Mouse (Mus musculus) kidney, adult 2 months (tissue): ENCODE results near the gene Cd79b. TPM values are rescaled to one million over a fixed set of nuclear protein-coding genes. Genes with fewer than 3 reads are reported as not detected.

Experiments
- DNase-seq: peaks from one replicate; pipeline ENCODE4 v3.0.0; 2021
- H3K27ac ChIP-seq: fragments of 200-500 bp; 2 replicates; pipeline ENCODE4 v1.5.1; 2012; ENCODE audit warnings: low read depth, low read length, control low read depth, inconsistent platforms; ENCODE audit not compliant: insufficient read depth
- H3K27me3 ChIP-seq: fragments of 200-500 bp; replicated peaks from 2 replicates; pipeline ENCODE4 v1.6.1; 2012; ENCODE audit warnings: mild to moderate bottlenecking, moderate library complexity, low read length, inconsistent platforms; ENCODE audit not compliant: control insufficient read depth, insufficient read depth
- H3K36me3 ChIP-seq: fragments of 200-500 bp; 2 replicates; pipeline ENCODE4 v1.6.1; 2012; ENCODE audit warnings: mild to moderate bottlenecking, moderate library complexity, low read length, inconsistent platforms; ENCODE audit not compliant: control insufficient read depth, insufficient read depth
- H3K4me1 ChIP-seq: fragments of 200-500 bp; 2 replicates; pipeline ENCODE4 v1.6.1; 2011; ENCODE audit warnings: low read length; ENCODE audit not compliant: control insufficient read depth, insufficient read depth
- H3K4me3 ChIP-seq: fragments of 200-500 bp; 2 replicates; pipeline ENCODE4 v1.5.1; 2011; ENCODE audit warnings: mild to moderate bottlenecking, low read depth, low read length, control low read depth; ENCODE audit not compliant: insufficient read depth
- CTCF ChIP-seq: fragments of 200-500 bp; conservative IDR thresholded peaks from 2 replicates; pipeline ENCODE4 v1.5.1; 2011; ENCODE audit warnings: low read depth, mild to moderate bottlenecking, control low read depth, low read length, moderate library complexity, mixed read lengths; ENCODE audit not compliant: insufficient read depth, insufficient read length
- POLR2A ChIP-seq: fragments of 200-500 bp; IDR thresholded peaks from one replicate; pipeline ENCODE4 v1.6.1; 2011; ENCODE audit warnings: low read depth, low read length, control low read depth
- WGBS: fragments of 180-500 bp; shearing (Covaris S2); methylation state at CpG from one replicate; pipeline ENCODE4 v1.1.7; 2018; 5-methylcytosine and 5-hydroxymethylcytosine counted together
- polyA plus RNA-seq: library from polyadenylated mRNA; depleted of rRNA; stranded (reverse); fragments of >200 nt; gene quantifications from 2 replicates; pipeline ENCODE4 v1.2.3, GENCODE M21; 2012

The Cd79b gene
- polyA plus RNA-seq, 1 experiment, result 17.9 TPM

GRCm38 (mm10) chr11:106332458-106332857, 17.9 kb upstream of the Cd79b start:
- no peak for DNase-seq
- TF ChIP-seq POLR2A (no peak), CTCF (no peak)
- H3K4me3 ChIP-seq, result no peak overlapping the region
- no peaks in the 10 kb centered on the region for H3K27me3 ChIP-seq
- H3K36me3 ChIP-seq, result no peaks in the 10 kb centered on the region
- no peaks in the 10 kb centered on the region for H3K4me1 ChIP-seq
- 29% methylated on average over 4 of the region's 4 CpGs for WGBS
- no peak overlapping the region for H3K27ac ChIP-seq

DNA sequence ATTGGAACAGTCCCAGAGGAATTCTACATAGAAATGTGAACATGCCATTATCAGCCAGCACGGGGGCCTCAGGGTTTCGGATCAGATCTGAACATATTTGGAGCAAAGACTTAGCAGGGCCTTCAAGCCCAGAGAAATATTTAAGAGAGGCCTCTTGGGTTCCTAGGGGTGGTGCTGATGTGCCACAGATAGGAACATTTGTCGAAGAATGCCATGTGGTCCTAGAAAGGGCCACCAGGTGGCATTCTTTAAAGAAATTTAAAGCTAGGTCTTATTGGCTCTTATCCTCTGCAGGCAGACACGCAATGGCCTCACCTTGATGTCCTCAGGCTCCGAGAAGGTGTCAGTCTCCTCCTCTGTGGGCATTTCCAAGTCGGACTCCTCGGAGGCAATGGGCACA, 15.1 kb upstream of the Cd79b start:
- WGBS, result 49% methylated on average over 7 of the region's 7 CpGs

GRCm38 (mm10) chr11:106329128-106329527, 14.6 kb upstream of the Cd79b start:
- H3K4me3 ChIP-seq, result no peak overlapping the region
- H3K27me3 ChIP-seq, result no peaks in the 10 kb centered on the region
- WGBS, result 34% methylated on average over 6 of the region's 6 CpGs
- DNase-seq, result no peak
- no peak for TF ChIP-seq CTCF
- no peak for TF ChIP-seq POLR2A
- no peaks in the 10 kb centered on the region for H3K36me3 ChIP-seq
- H3K4me1 ChIP-seq, result peaks cover 8% of the 10 kb centered on the region
- H3K27ac ChIP-seq, result no peak overlapping the region

More for the DNA sequence above, 15.1 kb upstream of the Cd79b start:
- Histone ChIP-seq H3K36me3 (no peaks in the 10 kb centered on the region), H3K4me3 (no peak overlapping the region), H3K27ac (no peak overlapping the region), H3K4me1 (peaks cover 8% of the 10 kb centered on the region), H3K27me3 (no peaks in the 10 kb centered on the region)
- DNase-seq, result peak; percentile 52
- TF ChIP-seq CTCF (peak; percentile 44), POLR2A (no peak)

- Histone ChIP-seq H3K27ac (no peak overlapping the region), H3K36me3 (no peaks in the 10 kb centered on the region), H3K4me3 (no peak overlapping the region), H3K27me3 (no peaks in the 10 kb centered on the region), H3K4me1 (peaks cover 8% of the 10 kb centered on the region)
- DNase-seq, result no peak
- TF ChIP-seq CTCF (no peak), POLR2A (no peak)
- WGBS, result 51% methylated on average over 5 of the region's 5 CpGs
Observed at GRCm38 (mm10) chr11:106328521-106328920, 14.0 kb upstream of the Cd79b start.

DNA sequence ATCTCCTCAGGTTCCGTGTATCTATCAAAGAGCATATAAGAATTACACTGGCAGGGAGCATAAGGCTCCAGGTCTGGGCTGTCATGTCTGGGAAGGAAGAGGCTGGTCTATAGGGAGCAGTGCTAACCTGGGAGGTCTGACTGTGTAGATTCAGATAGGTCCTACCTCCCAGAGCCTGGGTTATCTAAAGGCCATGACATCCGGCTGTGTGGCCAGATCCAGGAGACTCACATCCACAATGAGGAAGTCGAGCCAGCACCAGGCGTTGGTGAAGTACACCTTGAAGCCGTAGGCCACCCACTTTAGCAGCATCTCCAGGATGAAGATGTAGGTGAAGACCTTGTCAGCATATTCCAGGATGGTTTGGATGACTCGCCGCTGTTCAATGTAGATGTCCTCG, 11.9 kb upstream of the Cd79b start:
- 86% methylated on average over 8 of the region's 8 CpGs for WGBS

GRCm38 (mm10) chr11:106325566-106326206, 11.1 kb upstream of the Cd79b start:
- H3K4me3 ChIP-seq, result no peak overlapping the region
- peak; percentile 77 for DNase-seq
- H3K27ac ChIP-seq, result no peak overlapping the region
- no peaks in the 10 kb centered on the region for H3K27me3 ChIP-seq
- peaks cover 8% of the 10 kb centered on the region for H3K4me1 ChIP-seq
- 58% methylated on average over 8 of the region's 8 CpGs for WGBS
- TF ChIP-seq CTCF (peak; percentile 76), POLR2A (no peak)
- no peaks in the 10 kb centered on the region for H3K36me3 ChIP-seq

More for the DNA sequence above, 11.9 kb upstream of the Cd79b start:
- DNase-seq, result no peak
- Histone ChIP-seq H3K36me3 (no peaks in the 10 kb centered on the region), H3K27ac (no peak overlapping the region), H3K27me3 (no peaks in the 10 kb centered on the region), H3K4me3 (no peak overlapping the region), H3K4me1 (peaks cover 8% of the 10 kb centered on the region)
- no peak for TF ChIP-seq POLR2A
- no peak for TF ChIP-seq CTCF

- H3K4me1 ChIP-seq, result peaks cover 8% of the 10 kb centered on the region
- peak; percentile 66 for DNase-seq
- H3K4me3 ChIP-seq, result no peak overlapping the region
- TF ChIP-seq POLR2A (no peak), CTCF (no peak)
- H3K36me3 ChIP-seq, result no peaks in the 10 kb centered on the region
- WGBS, result 23% methylated on average over 5 of the region's 5 CpGs
- H3K27ac ChIP-seq, result peak overlapping the region; percentile 11; the same call in 1 of the 2 replicates
- H3K27me3 ChIP-seq, result no peaks in the 10 kb centered on the region
Observed at GRCm38 (mm10) chr11:106324858-106325257, 10.3 kb upstream of the Cd79b start.
